Comparison of ENCODE assay signal across 22 mouse cellular contexts in the genomic region with DNA sequence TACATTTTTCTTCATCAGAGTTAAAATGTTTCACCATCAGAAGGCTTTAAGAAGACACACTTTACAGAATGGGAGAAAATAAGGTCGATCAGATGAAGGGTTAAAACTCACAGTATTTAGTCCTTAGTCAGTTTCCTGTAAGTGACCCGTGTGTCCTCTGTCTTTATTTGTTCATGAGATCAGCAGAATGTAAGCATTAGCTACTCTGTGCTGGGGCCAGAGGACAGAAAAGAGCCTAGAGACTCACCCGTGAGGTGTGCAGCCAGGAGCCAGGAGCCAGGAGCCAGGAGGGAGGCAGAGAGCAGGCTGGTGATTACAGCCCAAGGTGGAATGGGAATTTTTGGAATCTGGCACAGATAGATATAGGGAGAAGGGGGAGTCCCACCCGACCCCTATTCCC.
DNase-seq lines count a peak whose midpoint lies in the region; ATAC-seq lines count a peak whose summit lies in the region.
"Had no signal": no experiment of that assay in that cellular context is flagged by ENCODE, and none has a peak within 500 bp of the region (broad histone marks: within the 10 kb centered on the region; RNA-seq: fewer than 3 reads in every experiment).

No protein-coding gene starts in this region.

- H3K4me3 ChIP-seq in heart, embryonic 10.5 days: no peak overlapping the region
- no peak overlapping the region for H3K4me3 ChIP-seq in liver, embryonic 16.5 days (ENCODE audit: low read depth, low read length)
- no peak overlapping the region for H3K4me3 ChIP-seq in liver, embryonic 12.5 days
- H3K4me3 ChIP-seq: embryonic facial prominence, embryonic 10.5 days; embryonic facial prominence, embryonic 12.5 days; forebrain, embryonic 13.5 days; forebrain, embryonic 15.5 days had no signal

- no peaks in the 10 kb centered on the region for H3K36me3 ChIP-seq in heart, embryonic 10.5 days
- no peaks in the 10 kb centered on the region for H3K36me3 ChIP-seq in liver, embryonic 16.5 days (ENCODE audit: control insufficient read depth, insufficient read depth)
- no peaks in the 10 kb centered on the region for H3K36me3 ChIP-seq in liver, embryonic 12.5 days
- H3K36me3 ChIP-seq: embryonic facial prominence, embryonic 10.5 days; embryonic facial prominence, embryonic 12.5 days; forebrain, embryonic 15.5 days; G1E had no signal

- H3K9me3 ChIP-seq in heart, embryonic 10.5 days: no peaks in the 10 kb centered on the region
- H3K9me3 ChIP-seq in liver, embryonic 16.5 days (replicated peaks; ENCODE audit: control insufficient read depth, low read length): no peaks in the 10 kb centered on the region
- no peaks in the 10 kb centered on the region for H3K9me3 ChIP-seq in liver, embryonic 12.5 days (replicated peaks)
- H3K9me3 ChIP-seq: embryonic facial prominence, embryonic 10.5 days; embryonic facial prominence, embryonic 12.5 days; forebrain, embryonic 13.5 days; forebrain, embryonic 15.5 days had no signal

- H3K27ac ChIP-seq in heart, embryonic 10.5 days: no peak overlapping the region
- no peak overlapping the region; the same call in 1 of the 2 replicates for H3K27ac ChIP-seq in liver, embryonic 16.5 days (ENCODE audit: low read length)
- no peak overlapping the region for H3K27ac ChIP-seq in liver, embryonic 12.5 days
- H3K27ac ChIP-seq: embryonic facial prominence, embryonic 10.5 days; embryonic facial prominence, embryonic 12.5 days; forebrain, embryonic 13.5 days; forebrain, embryonic 15.5 days had no signal

- peaks cover 6% of the 10 kb centered on the region; the same call in 1 of the 2 replicates for H3K27me3 ChIP-seq in heart, embryonic 10.5 days (ENCODE audit: insufficient read depth, poor library complexity, severe bottlenecking)
- H3K27me3 ChIP-seq in liver, embryonic 16.5 days (ENCODE audit: control insufficient read depth, insufficient read depth, low read depth, low read length): no peaks in the 10 kb centered on the region
- no peaks in the 10 kb centered on the region for H3K27me3 ChIP-seq in liver, embryonic 12.5 days (replicated peaks)
- H3K27me3 ChIP-seq: embryonic facial prominence, embryonic 12.5 days; forebrain, embryonic 15.5 days had no signal

- H3K9ac ChIP-seq in liver, embryonic 16.5 days (ENCODE audit: low read depth, low read length): no peak overlapping the region
- H3K9ac ChIP-seq in liver, embryonic 12.5 days: no peak overlapping the region
- H3K9ac ChIP-seq: embryonic facial prominence, embryonic 12.5 days; forebrain, embryonic 13.5 days; forebrain, embryonic 15.5 days had no signal

- WGBS in heart, embryonic 10.5 days: 40% methylated on average over 4 of the region's 4 CpGs
- WGBS in liver, embryonic 16.5 days (ENCODE audit: insufficient replicate concordance): 11% methylated on average over 4 of the region's 4 CpGs
- 21% methylated on average over 4 of the region's 4 CpGs for WGBS in liver, embryonic 12.5 days (ENCODE audit: insufficient replicate concordance)

- ATAC-seq in liver, embryonic 16.5 days (ENCODE audit: low read depth): peak; percentile 59; the same call in 1 of the 2 replicates
- ATAC-seq in liver, embryonic 12.5 days: no peak
- ATAC-seq: activated CD4-positive, CD25-positive, alpha-beta regulatory T cell, adult 4 months; CD4-positive, CD25-positive, alpha-beta regulatory T cell, adult 4 months; forebrain, embryonic 13.5 days; forebrain, embryonic 15.5 days; Patski had no signal

- H3K4me2 ChIP-seq in liver, embryonic 16.5 days (ENCODE audit: low read depth, low read length): no peak overlapping the region
- no peak overlapping the region for H3K4me2 ChIP-seq in liver, embryonic 12.5 days
- H3K4me2 ChIP-seq: embryonic facial prominence, embryonic 12.5 days; forebrain, embryonic 13.5 days; forebrain, embryonic 15.5 days had no signal

- DNase-seq in heart, adult 11 months: peak; percentile 19
- DNase-seq in heart, embryonic 10.5 days (ENCODE audit: low spot score): no peak
- DNase-seq in yolk sac, embryonic 10.5 days (ENCODE audit: low spot score): peak; percentile 45
- DNase-seq: adrenal gland, adult 8-10 months; adrenal gland, postnatal 14 days; adrenal gland, postnatal 36 days; B cell, adult 2 months; cerebellum, adult 11-12 months; cerebellum, adult 2 months; cerebellum, adult 9-10 months; cerebellum, postnatal 10 days; cerebellum, postnatal 25 days had no signal

- 0 out of 2 replicates have a peak, but pooled peaks cover 2% of the 10 kb centered on the region for H3K4me1 ChIP-seq in heart, embryonic 10.5 days
- no peaks in the 10 kb centered on the region for H3K4me1 ChIP-seq in liver, embryonic 16.5 days (ENCODE audit: control insufficient read depth, low read depth, low read length)
- no peaks in the 10 kb centered on the region for H3K4me1 ChIP-seq in liver, embryonic 12.5 days
- H3K4me1 ChIP-seq: embryonic facial prominence, embryonic 12.5 days; forebrain, embryonic 13.5 days; forebrain, embryonic 15.5 days had no signal
